Mouse (Mus musculus) intestine, postnatal 0 days (tissue): ENCODE results near the gene Klhl11. TPM values are rescaled to one million over a fixed set of nuclear protein-coding genes. Genes with fewer than 3 reads are reported as not detected.

ENCODE experiments used
- ATAC-seq: fragments of 200-750 bp; cut with Nextera tagmentation; 2 replicates; pipeline ENCODE4 v1.8.0; 2017; ENCODE audit warnings: mild to moderate bottlenecking, moderate TSS enrichment, moderate library complexity
- H3K27ac ChIP-seq: fragments of 300-500 bp; sonication (generic); 2 replicates; pipeline ENCODE4 v1.5.1; 2014; ENCODE audit warnings: mild to moderate bottlenecking, low read depth, low read length, moderate library complexity
- H3K27me3 ChIP-seq: fragments of 300-500 bp; sonication (generic); replicated peaks from 2 replicates; pipeline ENCODE4 v1.6.1; 2014; ENCODE audit warnings: low read length, mixed read lengths; ENCODE audit not compliant: control insufficient read depth, insufficient read depth
- H3K36me3 ChIP-seq: fragments of 300-500 bp; sonication (generic); 2 replicates; pipeline ENCODE4 v1.6.1; 2014; ENCODE audit warnings: mild to moderate bottlenecking, moderate library complexity; ENCODE audit not compliant: control insufficient read depth, insufficient read depth
- H3K4me1 ChIP-seq: fragments of 300-500 bp; sonication (generic); replicated peaks from 2 replicates; pipeline ENCODE4 v1.6.1; 2014; ENCODE audit warnings: antibody characterized with exemption, low read length, mixed read lengths; ENCODE audit not compliant: control insufficient read depth, insufficient read depth
- H3K4me2 ChIP-seq: fragments of 300-500 bp; sonication (generic); replicated peaks from 2 replicates; pipeline ENCODE4 v1.6.1; 2014; ENCODE audit warnings: low read depth, mild to moderate bottlenecking, moderate library complexity
- H3K4me3 ChIP-seq: fragments of 300-500 bp; sonication (generic); 2 replicates; pipeline ENCODE4 v1.5.1; 2014; ENCODE audit warnings: low read depth, low read length
- H3K9ac ChIP-seq: fragments of 300-500 bp; sonication (generic); 2 replicates; pipeline ENCODE4 v1.6.1; 2014; ENCODE audit warnings: mild to moderate bottlenecking, low read depth, low read length
- H3K9me3 ChIP-seq: fragments of 300-500 bp; sonication (generic); 2 replicates; pipeline ENCODE4 v1.6.1; 2016; ENCODE audit warnings: mixed run types; ENCODE audit not compliant: control insufficient read depth
- CTCF ChIP-seq: sonication (generic); IDR thresholded peaks from 2 replicates; pipeline ENCODE4 v1.5.1; 2016; ENCODE audit warnings: low read depth, mild to moderate bottlenecking, control low read depth, antibody characterized with exemption, moderate library complexity
- WGBS: fragments of 180-500 bp; shearing (Covaris S2); extraction: QIAGEN DNeasy Blood & Tissue Kit; methylation state at CpG from one replicate; pipeline ENCODE4 v1.1.7; 2014; 5-methylcytosine and 5-hydroxymethylcytosine counted together
- polyA plus RNA-seq: library from polyadenylated mRNA; unstranded; fragments of >200 nt; fragmentation: Nextera tagmentation; extraction: Ambion mirVana; gene quantifications from 2 replicates; pipeline ENCODE4 v1.2.1, GENCODE M21; 2015

Klhl11 gene
- polyA plus RNA-seq, 1 experiment from 2014 or later: 1.8 TPM

GRCm38 (mm10) chr11:100515061-100515460, 42.5 kb upstream of the Klhl11 start:
- no peak for ATAC-seq
- no peaks in the 10 kb centered on the region for H3K9me3 ChIP-seq
- TF ChIP-seq CTCF: no peak
- WGBS: 92% methylated on average over 9 of the region's 9 CpGs
- H3K27me3 ChIP-seq: no peaks in the 10 kb centered on the region
- no peak overlapping the region for H3K9ac ChIP-seq
- no peak overlapping the region for H3K4me3 ChIP-seq
- no peak overlapping the region for H3K27ac ChIP-seq
- H3K4me2 ChIP-seq: no peak overlapping the region
- no peaks in the 10 kb centered on the region for H3K4me1 ChIP-seq
- H3K36me3 ChIP-seq: peaks cover 80% of the 10 kb centered on the region

- Histone ChIP-seq H3K4me1 (no peaks in the 10 kb centered on the region), H3K9ac (no peak overlapping the region), H3K27ac (no peak overlapping the region), H3K36me3 (peaks cover 78% of the 10 kb centered on the region), H3K4me2 (no peak overlapping the region), H3K27me3 (no peaks in the 10 kb centered on the region), H3K9me3 (no peaks in the 10 kb centered on the region), H3K4me3 (no peak overlapping the region)
- ATAC-seq: no peak
- WGBS: 86% methylated on average over 10 of the region's 10 CpGs
- TF ChIP-seq CTCF: no peak
These were observed 41.2 kb upstream of the Klhl11 start for GRCm38 (mm10) chr11:100513716-100514115.

DNA sequence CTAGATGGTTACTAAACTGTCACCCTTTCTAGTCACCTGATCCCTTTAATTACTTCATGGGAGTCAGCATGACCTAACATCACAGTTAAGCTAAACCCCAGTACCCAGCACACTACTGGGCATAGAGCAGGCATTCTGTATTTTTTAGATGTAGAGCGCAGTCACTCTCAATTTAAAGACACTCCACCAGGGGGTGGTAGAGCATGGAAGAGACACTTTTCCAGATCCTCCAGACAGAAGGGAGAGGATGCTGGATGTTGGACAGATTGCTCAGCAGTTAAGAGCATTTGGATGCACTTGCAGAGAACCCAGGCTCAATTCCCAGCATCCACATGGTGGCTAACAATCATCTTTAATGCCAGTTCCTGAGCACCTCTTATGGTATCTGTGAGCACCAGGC, 39.8 kb upstream of the Klhl11 start:
- WGBS: 81% methylated on average over 1 of the region's 1 CpGs
- peaks cover 84% of the 10 kb centered on the region for H3K36me3 ChIP-seq
- H3K4me1 ChIP-seq: no peaks in the 10 kb centered on the region
- no peaks in the 10 kb centered on the region for H3K27me3 ChIP-seq
- no peak overlapping the region for H3K4me2 ChIP-seq
- ATAC-seq: no peak
- TF ChIP-seq CTCF: peak; percentile 75
- H3K4me3 ChIP-seq: no peak overlapping the region
- H3K9ac ChIP-seq: no peak overlapping the region
- no peak overlapping the region for H3K27ac ChIP-seq
- no peaks in the 10 kb centered on the region for H3K9me3 ChIP-seq

GRCm38 (mm10) chr11:100510556-100510955, 38.0 kb upstream of the Klhl11 start:
- no peak overlapping the region for H3K9ac ChIP-seq
- no peak for ATAC-seq
- H3K27ac ChIP-seq: no peak overlapping the region
- H3K4me2 ChIP-seq: no peak overlapping the region
- peak; percentile 39 for TF ChIP-seq CTCF
- H3K36me3 ChIP-seq: peaks cover 84% of the 10 kb centered on the region
- 96% methylated on average over 2 of the region's 2 CpGs for WGBS
- H3K27me3 ChIP-seq: no peaks in the 10 kb centered on the region
- no peaks in the 10 kb centered on the region for H3K9me3 ChIP-seq
- no peak overlapping the region for H3K4me3 ChIP-seq
- H3K4me1 ChIP-seq: no peaks in the 10 kb centered on the region

DNA sequence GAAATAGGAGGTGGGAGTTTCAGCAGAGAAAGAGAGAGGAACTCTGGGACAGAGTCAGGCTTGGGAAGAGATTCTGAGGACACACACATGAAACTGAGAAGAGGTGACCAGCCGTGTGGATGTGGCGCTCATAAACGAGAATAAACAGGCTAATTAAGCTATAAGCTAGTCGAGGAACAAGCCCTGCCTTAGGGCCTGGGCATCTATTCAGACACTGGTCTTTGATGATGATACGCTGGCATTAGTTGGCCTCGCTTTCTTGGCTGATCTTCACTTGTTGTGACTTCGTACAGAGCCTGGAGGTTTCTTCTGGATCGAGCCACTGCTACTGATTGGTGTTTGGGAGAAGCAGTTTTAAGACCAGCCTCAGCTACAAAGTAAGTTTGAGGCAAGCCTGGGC, 33.5 kb upstream of the Klhl11 start:
- Histone ChIP-seq H3K36me3 (peaks cover 84% of the 10 kb centered on the region), H3K9ac (no peak overlapping the region), H3K27me3 (no peaks in the 10 kb centered on the region), H3K4me3 (no peak overlapping the region), H3K4me2 (no peak overlapping the region), H3K27ac (no peak overlapping the region), H3K9me3 (no peaks in the 10 kb centered on the region), H3K4me1 (no peaks in the 10 kb centered on the region)
- 91% methylated on average over 8 of the region's 8 CpGs for WGBS
- no peak for ATAC-seq
- no peak for TF ChIP-seq CTCF

DNA sequence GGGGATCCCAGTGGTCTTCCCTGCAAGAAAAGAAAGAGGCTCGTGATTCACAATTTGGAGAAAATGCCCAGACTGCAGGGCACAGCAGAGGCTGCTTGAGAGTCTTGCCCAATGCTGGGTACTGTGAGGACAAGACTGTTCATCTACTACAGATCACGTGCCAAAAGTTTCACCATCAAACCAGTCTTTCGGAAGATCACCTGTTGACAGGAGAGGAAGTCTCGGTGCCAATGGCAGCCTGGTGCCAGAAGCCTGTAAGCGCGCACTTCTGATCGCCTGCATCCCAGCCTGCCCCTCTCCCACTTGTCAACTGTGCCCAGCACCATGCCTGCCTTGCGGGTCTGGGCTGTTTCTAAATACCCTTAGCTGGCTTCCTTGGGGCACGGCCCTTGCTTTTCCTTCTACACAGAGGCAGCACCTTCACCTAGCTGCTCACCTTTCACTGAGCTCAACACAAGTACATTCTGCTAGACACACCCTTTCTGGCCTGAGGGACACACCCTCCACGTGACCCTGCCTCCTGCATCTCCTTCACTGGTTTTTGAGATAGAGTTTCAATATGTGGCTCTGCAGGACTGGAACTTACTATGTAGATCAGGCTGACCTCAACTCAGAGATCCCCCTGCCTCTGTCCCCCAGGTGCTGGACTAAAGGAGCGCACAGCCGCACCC, 32.6 kb upstream of the Klhl11 start:
- Histone ChIP-seq H3K36me3 (peaks cover 80% of the 10 kb centered on the region), H3K4me1 (no peaks in the 10 kb centered on the region), H3K27me3 (no peaks in the 10 kb centered on the region), H3K9me3 (no peaks in the 10 kb centered on the region), H3K4me2 (no peak overlapping the region), H3K27ac (no peak overlapping the region), H3K4me3 (no peak overlapping the region), H3K9ac (no peak overlapping the region)
- TF ChIP-seq CTCF: no peak
- no peak for ATAC-seq
- 87% methylated on average over 12 of the region's 12 CpGs for WGBS
